Mouse (Mus musculus) kidney, adult 2 months (tissue): Measurements from ENCODE around the gene Dhx34.

Source experiments
- CTCF ChIP-seq: fragments of 200-500 bp; conservative IDR thresholded peaks from 2 replicates; pipeline ENCODE4 v1.5.1; 2011; ENCODE audit warnings: low read depth, mild to moderate bottlenecking, control low read depth, low read length, moderate library complexity, mixed read lengths; ENCODE audit not compliant: insufficient read depth, insufficient read length
- POLR2A ChIP-seq: fragments of 200-500 bp; IDR thresholded peaks from one replicate; pipeline ENCODE4 v1.6.1; 2011; ENCODE audit warnings: low read depth, low read length, control low read depth

- no peak for TF ChIP-seq POLR2A
- TF ChIP-seq CTCF: no peak
Measured at GRCm38 (mm10) chr7:16213986-16214385, 7.9 kb downstream of the Dhx34 start.
